Mouse (Mus musculus): ENCODE results near the gene Myo7a.
A peak's percentile ranks its signal among the peaks of the same experiment; 100 is the strongest.

The Myo7a gene

GRCm38 (mm10) chr7:98103002-98103941 lies 16.1 kb downstream of the Myo7a start:
- DNase-seq (ENCODE audit: low read depth, low spot score) = peak; percentile 80

GRCm38 (mm10) chr7:98102488-98102887 lies 16.8 kb downstream of the Myo7a start:
- DNase-seq (ENCODE audit: low read depth, low spot score) = no peak

DNA sequence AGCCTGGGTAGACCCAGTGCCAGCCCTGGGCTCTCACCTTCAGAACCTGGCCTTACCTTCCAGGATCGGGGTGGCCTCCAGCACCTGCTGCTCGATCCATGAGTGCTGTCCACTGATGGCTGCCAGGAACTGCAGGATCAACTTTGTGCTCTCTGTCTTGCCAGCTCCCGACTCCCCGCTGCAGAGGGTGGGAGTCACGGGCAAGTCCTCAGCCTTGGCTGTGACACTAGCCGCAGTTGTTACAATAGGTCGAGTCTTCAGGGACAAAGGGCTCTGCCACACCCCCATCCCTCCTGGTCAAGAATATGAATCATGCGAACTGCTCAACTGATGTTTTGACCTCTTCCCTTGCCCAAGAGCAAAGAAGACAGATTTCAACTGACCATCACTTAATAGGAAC lies 21.8 kb downstream of the Myo7a start:
- DNase-seq (ENCODE audit: low read depth, low spot score) = no peak

DNA sequence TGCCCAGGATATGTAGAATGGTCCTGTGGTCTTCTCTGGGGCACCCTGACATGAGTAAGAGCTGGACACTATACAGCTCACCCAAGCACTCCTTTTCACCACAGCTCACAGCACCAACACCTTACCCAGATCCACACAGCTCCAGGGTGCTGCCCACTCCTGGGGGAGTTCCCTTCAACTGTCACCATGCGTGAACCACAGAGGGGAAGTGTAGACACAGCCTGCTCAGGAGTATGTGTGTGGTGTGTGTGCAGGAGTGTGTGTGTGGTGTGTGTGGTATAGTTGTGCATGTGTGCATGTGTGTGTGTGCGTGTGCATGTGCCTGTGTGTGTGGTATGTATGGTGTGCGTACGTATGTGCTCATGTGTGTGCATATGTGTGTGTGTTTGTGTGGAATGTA lies 23.5 kb downstream of the Myo7a start:
- no peak for DNase-seq (ENCODE audit: low read depth, low spot score)

GRCm38 (mm10) chr7:98086346-98086745 lies 33.0 kb downstream of the Myo7a start:
- no peak for DNase-seq (ENCODE audit: low read depth, low spot score)

GRCm38 (mm10) chr7:98085314-98085713 lies 34.0 kb downstream of the Myo7a start:
- DNase-seq (ENCODE audit: low read depth, low spot score) = no peak

- DNase-seq (ENCODE audit: low read depth, low spot score) = no peak
Measured at GRCm38 (mm10) chr7:98084541-98085293, 34.6 kb downstream of the Myo7a start.

DNA sequence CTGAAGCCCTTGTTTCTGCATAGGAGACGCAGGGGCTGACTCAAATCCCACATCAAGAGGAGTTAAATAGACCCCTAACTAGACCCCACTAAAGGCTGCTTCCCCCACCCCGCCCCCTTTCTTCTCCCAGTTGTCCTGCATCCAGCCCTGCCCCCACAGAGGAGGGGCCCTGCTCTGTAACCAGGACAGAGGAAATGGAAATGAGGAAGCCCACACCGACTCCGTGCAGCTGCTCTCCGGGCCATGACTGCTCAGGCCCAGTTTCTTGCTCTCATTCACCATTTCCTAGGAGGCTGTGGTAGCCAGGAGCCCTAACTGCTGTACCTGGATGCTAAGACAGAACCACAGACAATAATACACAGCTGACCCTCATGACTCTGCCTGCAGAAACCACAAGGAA lies 36.9 kb downstream of the Myo7a start:
- no peak for DNase-seq (ENCODE audit: low read depth, low spot score)

- DNase-seq (ENCODE audit: low read depth, low spot score) = no peak
Measured at GRCm38 (mm10) chr7:98077453-98077852, 41.9 kb downstream of the Myo7a start.

GRCm38 (mm10) chr7:98071620-98072019 lies 47.7 kb downstream of the Myo7a start:
- DNase-seq (ENCODE audit: low read depth, low spot score) = peak; percentile 75

DNA sequence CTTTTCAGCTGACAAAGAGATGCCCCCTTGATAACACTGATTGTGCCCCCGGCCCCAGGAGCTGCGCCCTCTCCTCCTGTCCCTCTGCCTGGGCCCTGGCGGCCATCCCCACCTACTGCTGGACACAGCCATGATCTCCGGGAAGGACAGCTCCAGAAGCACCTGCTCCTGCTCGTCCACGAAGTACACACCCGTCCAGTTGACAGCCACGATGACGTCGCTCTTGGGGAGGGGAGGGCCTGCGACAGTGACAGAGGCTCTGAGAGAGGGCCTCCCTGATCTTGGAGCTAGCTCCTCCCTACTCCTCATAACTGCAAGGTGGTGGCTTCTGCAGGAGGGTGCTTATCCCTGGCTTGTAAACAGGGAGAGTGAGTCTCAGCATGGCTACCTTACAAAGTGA lies 53.1 kb downstream of the Myo7a start:
- DNase-seq (ENCODE audit: low read depth, low spot score) = no peak

GRCm38 (mm10) chr7:98054942-98055341 lies 64.4 kb downstream of the Myo7a start:
- no peak for DNase-seq (ENCODE audit: low read depth, low spot score)

DNA sequence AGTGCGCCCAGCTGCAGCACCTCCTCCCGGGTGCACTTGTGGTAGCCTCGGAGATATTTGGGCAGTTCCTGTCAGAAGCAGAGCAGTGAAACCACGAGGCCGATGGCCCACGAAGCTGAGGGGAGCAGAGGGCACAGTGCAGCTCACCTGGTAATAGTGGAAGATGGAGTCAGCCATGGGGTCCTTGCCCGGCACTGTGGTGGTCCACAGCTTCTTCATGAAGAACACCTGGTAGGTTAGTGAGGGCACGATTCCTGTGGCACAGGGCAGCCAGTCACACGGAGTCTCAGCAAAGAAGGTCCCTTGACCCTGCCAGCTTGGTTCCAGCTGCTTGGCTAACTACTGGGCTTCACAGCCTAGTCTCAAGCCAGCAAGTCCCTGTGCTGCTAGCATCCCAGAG lies 64.9 kb downstream of the Myo7a start:
- no peak for DNase-seq (ENCODE audit: low read depth, low spot score)

DNA sequence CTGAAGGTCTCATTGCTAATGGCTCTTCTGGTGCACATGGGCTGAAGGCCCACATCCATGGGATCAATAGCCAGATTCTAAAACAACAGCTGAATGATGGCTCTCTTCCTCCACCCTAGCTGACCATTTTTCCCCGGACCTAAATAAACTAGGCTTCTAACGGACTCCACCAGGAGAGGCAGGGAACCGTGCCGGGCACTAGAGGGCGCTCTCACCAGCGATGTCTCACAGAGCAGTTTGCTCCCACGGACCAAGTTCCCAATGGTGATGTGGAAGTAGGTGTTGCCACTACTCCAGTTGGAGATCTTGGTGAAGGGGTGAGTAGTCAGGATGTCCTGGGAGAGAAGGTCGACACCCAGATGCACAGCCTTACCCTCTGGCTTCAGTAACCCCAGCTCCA lies 67.3 kb downstream of the Myo7a start:
- DNase-seq (ENCODE audit: low read depth, low spot score) = peak; percentile 24

- DNase-seq (ENCODE audit: low read depth, low spot score) = no peak
Measured at GRCm38 (mm10) chr7:98048101-98048824, 71.1 kb downstream of the Myo7a start.

DNA sequence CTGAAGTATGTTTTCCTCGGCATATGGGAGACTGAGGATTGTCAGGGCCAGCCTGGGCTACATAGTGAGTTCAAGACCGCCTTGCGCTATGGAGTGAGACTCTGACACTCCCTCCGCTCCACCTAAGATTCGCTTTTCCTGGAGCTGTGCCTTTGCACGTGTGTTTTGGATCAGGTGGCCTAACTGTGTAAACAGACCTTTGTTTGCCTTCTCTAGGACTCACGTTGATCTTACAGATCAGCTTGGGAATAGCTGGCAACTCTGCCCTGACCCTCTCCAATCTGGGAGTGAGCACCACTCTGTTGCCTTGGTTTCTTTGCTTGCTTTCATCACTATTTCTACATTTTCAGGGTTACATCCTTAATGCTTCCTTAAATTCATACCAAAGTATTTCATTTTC lies 116.7 kb downstream of the Myo7a start:
- DNase-seq (ENCODE audit: low read depth, low spot score) = no peak

All from CD4-positive helper T cell, adult 2 months (primary cell).